Mouse (Mus musculus) liver, adult 2 months (tissue): ENCODE measurements around the gene Ehf.

Experiments
- CTCF ChIP-seq: fragments of 200-500 bp; IDR thresholded peaks from 2 replicates; pipeline ENCODE4 v1.5.1; 2011; ENCODE audit warnings: low read depth, low read length, control low read depth
- POLR2A ChIP-seq: fragments of 200-500 bp; IDR thresholded peaks from 2 replicates; pipeline ENCODE4 v1.6.1; 2011; ENCODE audit warnings: low read length, control low read depth; ENCODE audit not compliant: insufficient read depth; ENCODE audit errors: extremely low read depth

- TF ChIP-seq CTCF = no peak
- no peak for TF ChIP-seq POLR2A
These were observed 4.2 kb downstream of the Ehf start for GRCm38 (mm10) chr2:103298711-103299463.
